Mouse (Mus musculus): ENCODE data around the gene Mad2l2.

- TF ChIP-seq GATA1 (IDR thresholded peaks at IDR 0.05; ENCODE audit: borderline replicate concordance, low read length) (no peak), FLI1 (IDR thresholded peaks at IDR 0.05; ENCODE audit: low read length) (no peak)
These were observed 8.0 kb upstream of the Mad2l2 start for GRCm38 (mm10) chr4:148121982-148122693.
